Mouse (Mus musculus): ENCODE data around the gene Gpr146. TPM values are rescaled to one million over a fixed set of nuclear protein-coding genes. Genes with fewer than 3 reads are reported as not detected.

The Gpr146 gene
- total RNA-seq, 2 experiments from 2014 or later, result 33.7 to 37.2 TPM

GRCm38 (mm10) chr5:139418110-139418509, 40.6 kb downstream of the Gpr146 start:
- intact Hi-C loops (cut with DNase I), result no loop called here

GRCm38 (mm10) chr5:139418633-139419032, 41.1 kb downstream of the Gpr146 start:
- DNase-seq, result no peak
- intact Hi-C loops (cut with DNase I), result no loop called here

More at GRCm38 (mm10) chr5:139418110-139418509, 40.6 kb downstream of the Gpr146 start:
- DNase-seq, result no peak

- intact Hi-C loops (cut with DNase I), result no loop called here
- peak; percentile 64 to 70 for DNase-seq
These were observed 45.7 kb downstream of the Gpr146 start, which contains the start of gene Gper1 for GRCm38 (mm10) chr5:139423026-139423865. Gene Gper1 (plus strand): TSS chr5:139423151.

- intact Hi-C loops (cut with DNase I), result no loop called here
These were observed 47.7 kb downstream of the Gpr146 start for GRCm38 (mm10) chr5:139425198-139425597.

GRCm38 (mm10) chr5:139427001-139427400, 49.5 kb downstream of the Gpr146 start:
- DNase-seq, result no peak
- intact Hi-C loops (cut with DNase I), result no loop called here

More at GRCm38 (mm10) chr5:139425198-139425597, 47.7 kb downstream of the Gpr146 start:
- no peak for DNase-seq

- DNase-seq, result peak; percentile 59 to 77
These were observed 50.5 kb downstream of the Gpr146 start for GRCm38 (mm10) chr5:139427989-139428388.

GRCm38 (mm10) chr5:139429818-139430341, 52.4 kb downstream of the Gpr146 start:
- intact Hi-C loops (cut with DNase I), result no loop called here
- DNase-seq, result no peak

More at GRCm38 (mm10) chr5:139427989-139428388, 50.5 kb downstream of the Gpr146 start:
- intact Hi-C loops (cut with DNase I), result no loop called here

GRCm38 (mm10) chr5:139432333-139432732, 54.8 kb downstream of the Gpr146 start:
- intact Hi-C loops (cut with DNase I), result no loop called here

GRCm38 (mm10) chr5:139432747-139433508, 55.4 kb downstream of the Gpr146 start:
- DNase-seq, result no peak
- intact Hi-C loops (cut with DNase I), result no loop called here

More at GRCm38 (mm10) chr5:139432333-139432732, 54.8 kb downstream of the Gpr146 start:
- no peak for DNase-seq

GRCm38 (mm10) chr5:139433842-139434568, 56.5 kb downstream of the Gpr146 start:
- DNase-seq, result no peak
- intact Hi-C loops (cut with DNase I), result no loop called here

- intact Hi-C loops (cut with DNase I), result no loop called here
- no peak for DNase-seq
These were observed 57.4 kb downstream of the Gpr146 start for GRCm38 (mm10) chr5:139434940-139435339.

GRCm38 (mm10) chr5:139437769-139438168, 60.3 kb downstream of the Gpr146 start:
- DNase-seq, result no peak
- intact Hi-C loops (cut with DNase I), result no loop called here

- intact Hi-C loops (cut with DNase I), result no loop called here
- no peak for DNase-seq
These were observed 60.9 kb downstream of the Gpr146 start for GRCm38 (mm10) chr5:139438440-139438839.

- intact Hi-C loops (cut with DNase I), result no loop called here
- peak; percentile 62 to 67 for DNase-seq
These were observed 63.0 kb downstream of the Gpr146 start for GRCm38 (mm10) chr5:139440451-139440850.

- intact Hi-C loops (cut with DNase I), result no loop called here
- no peak for DNase-seq
These were observed 63.6 kb downstream of the Gpr146 start for GRCm38 (mm10) chr5:139440926-139441725.

- intact Hi-C loops (cut with DNase I), result no loop called here
These were observed 64.2 kb downstream of the Gpr146 start for GRCm38 (mm10) chr5:139441726-139442018.

GRCm38 (mm10) chr5:139442428-139442827, 64.9 kb downstream of the Gpr146 start:
- intact Hi-C loops (cut with DNase I), result no loop called here
- DNase-seq, result no peak

More at GRCm38 (mm10) chr5:139441726-139442018, 64.2 kb downstream of the Gpr146 start:
- no peak for DNase-seq

- DNase-seq, result no peak
- intact Hi-C loops (cut with DNase I), result no loop called here
These were observed 65.5 kb downstream of the Gpr146 start for GRCm38 (mm10) chr5:139442962-139443361.

GRCm38 (mm10) chr5:139445258-139445657, 67.8 kb downstream of the Gpr146 start:
- intact Hi-C loops (cut with DNase I), result no loop called here
- no peak for DNase-seq

Data from heart, postnatal 10 days (tissue).